Mouse (Mus musculus): Measurements from ENCODE around the gene Ola1.

DNA sequence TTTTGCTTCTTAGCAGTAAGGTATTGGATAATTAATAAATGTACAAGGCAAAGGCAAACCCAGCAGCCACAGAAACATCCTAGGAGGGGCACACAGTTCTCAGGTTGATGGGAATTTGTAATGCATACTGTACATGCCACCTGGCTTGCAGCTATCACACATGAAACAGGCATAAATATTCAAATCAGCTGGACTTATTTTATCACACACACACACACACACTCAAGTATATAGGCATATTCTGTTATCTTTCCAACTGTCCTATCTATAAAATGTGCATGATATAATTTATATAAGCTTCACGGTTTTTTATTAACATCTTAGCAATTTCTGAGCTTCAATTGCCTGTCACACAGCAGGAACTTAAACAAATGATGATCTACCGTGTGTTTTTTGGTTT is 85.8 kb downstream of the Ola1 start:
- TF ChIP-seq CTCF (IDR thresholded peaks at IDR 0.05; ENCODE audit: control insufficient read depth, insufficient read depth, low read length) (no peak), POLR2A (IDR thresholded peaks at IDR 0.05; ENCODE audit: borderline replicate concordance, control insufficient read depth, low read depth, low read length) (no peak)

Data from bone marrow, adult 2 months (tissue).